Mouse (Mus musculus): ENCODE measurements around the gene Morn4.
"Not testable (repeated sequence)": the region's sequence is repeated elsewhere in the genome, so short reads cannot be mapped to it uniquely, and the experiment has no call there.

The Morn4 gene

GRCm38 (mm10) chr19:42085690-42086089, 467 bp downstream of the Morn4 start:
- DNase-seq (ENCODE audit: low spot score): no peak

GRCm38 (mm10) chr19:42081613-42082012, 4.5 kb downstream of the Morn4 start:
- not testable (repeated sequence) for DNase-seq (ENCODE audit: low spot score)

- DNase-seq (ENCODE audit: low spot score): no peak
Observed at GRCm38 (mm10) chr19:42080469-42080868, 5.7 kb downstream of the Morn4 start.

- no peak for DNase-seq (ENCODE audit: low spot score)
Observed at GRCm38 (mm10) chr19:42079950-42080349, 6.2 kb downstream of the Morn4 start.

- DNase-seq (ENCODE audit: low spot score): peak; percentile 37
Observed at GRCm38 (mm10) chr19:42079006-42079405, 7.2 kb downstream of the Morn4 start.

- DNase-seq (ENCODE audit: low spot score): no peak
Observed at GRCm38 (mm10) chr19:42078566-42078965, 7.6 kb downstream of the Morn4 start.

GRCm38 (mm10) chr19:42075992-42076391, 10.2 kb downstream of the Morn4 start:
- DNase-seq (ENCODE audit: low spot score): no peak

GRCm38 (mm10) chr19:42075051-42075450, 11.1 kb downstream of the Morn4 start:
- DNase-seq (ENCODE audit: low spot score): no peak

- no peak for DNase-seq (ENCODE audit: low spot score)
Observed at GRCm38 (mm10) chr19:42072802-42073201, 13.4 kb downstream of the Morn4 start.

GRCm38 (mm10) chr19:42071886-42072608, 14.1 kb downstream of the Morn4 start:
- DNase-seq (ENCODE audit: low spot score): no peak

GRCm38 (mm10) chr19:42071221-42071620, 14.9 kb downstream of the Morn4 start:
- no peak for DNase-seq (ENCODE audit: low spot score)

GRCm38 (mm10) chr19:42069241-42069525, 17.0 kb downstream of the Morn4 start:
- no peak for DNase-seq (ENCODE audit: low spot score)

GRCm38 (mm10) chr19:42068441-42069240, 17.5 kb downstream of the Morn4 start:
- DNase-seq (ENCODE audit: low spot score): no peak

- no peak for DNase-seq (ENCODE audit: low spot score)
Observed at GRCm38 (mm10) chr19:42061443-42061842, 24.7 kb downstream of the Morn4 start.

GRCm38 (mm10) chr19:42058426-42058825, 27.7 kb downstream of the Morn4 start:
- no peak for DNase-seq (ENCODE audit: low spot score)

GRCm38 (mm10) chr19:42056719-42057409, 29.3 kb downstream of the Morn4 start:
- no peak for DNase-seq (ENCODE audit: low spot score)

- DNase-seq (ENCODE audit: low spot score): no peak
Observed at GRCm38 (mm10) chr19:42055881-42056280, 30.3 kb downstream of the Morn4 start.

- no peak for DNase-seq (ENCODE audit: low spot score)
Observed at GRCm38 (mm10) chr19:42054255-42054654, 31.9 kb downstream of the Morn4 start.

- DNase-seq (ENCODE audit: low spot score): no peak
Observed at GRCm38 (mm10) chr19:42051948-42052347, 34.2 kb downstream of the Morn4 start, which contains the start of gene 4933411K16Rik. 4933411K16Rik (plus strand) TSS chr19:42052248.

GRCm38 (mm10) chr19:42051351-42051750, 34.8 kb downstream of the Morn4 start:
- no peak for DNase-seq (ENCODE audit: low spot score)

GRCm38 (mm10) chr19:42050251-42050650, 35.9 kb downstream of the Morn4 start:
- DNase-seq (ENCODE audit: low spot score): no peak

- peak; percentile 42 for DNase-seq (ENCODE audit: low spot score)
Observed at GRCm38 (mm10) chr19:42045269-42046102, 40.7 kb downstream of the Morn4 start, which contains the start of gene Hoga1. Hoga1 (plus strand) TSS chr19:42045610.

Measured in c-Kit-positive CD71-positive TER-119-positive erythroid progenitor cells, embryonic 14.5 days (primary cell).